Mouse (Mus musculus) heart, adult 8-10 months (tissue): ENCODE data around the gene Kbtbd13. TPM values are rescaled to one million over a fixed set of nuclear protein-coding genes. Genes with fewer than 3 reads are reported as not detected.
A peak's percentile ranks its signal among the peaks of the same experiment; 100 is the strongest.

Source experiments
- DNase-seq: peaks from one replicate; pipeline ENCODE4 v3.0.0; 2022; ENCODE audit warnings: low spot score
- total RNA-seq, 4 experiments: library from RNA; stranded (reverse); gene quantifications; 2 replicates each; pipeline ENCODE4 v1.2.4; 2022

Gene Kbtbd13
- 1 to 10 TPM; 2.4 to 3.6 (median 3.1) TPM for total RNA-seq

- peak; percentile 48 for DNase-seq
Observed at GRCm38 (mm10) chr9:65391613-65391964, at the start of gene Kbtbd13. TSS of gene Kbtbd13 (minus strand) at chr9:65391652.

- DNase-seq = peak; percentile 91
Observed at GRCm38 (mm10) chr9:65435671-65436301, 44.3 kb upstream of the Kbtbd13 start, which contains the start of gene Mtfmt. TSS of gene Mtfmt (plus strand) at chr9:65435782.

- DNase-seq = no peak
Observed at GRCm38 (mm10) chr9:65435211-65435610, 43.8 kb upstream of the Kbtbd13 start.

- DNase-seq = no peak
Observed at GRCm38 (mm10) chr9:65434140-65434539, 42.7 kb upstream of the Kbtbd13 start.

GRCm38 (mm10) chr9:65432236-65432635 is 40.8 kb upstream of the Kbtbd13 start:
- peak; percentile 83 for DNase-seq

GRCm38 (mm10) chr9:65430921-65431320 is 39.5 kb upstream of the Kbtbd13 start:
- no peak for DNase-seq

GRCm38 (mm10) chr9:65430401-65430800 is 38.9 kb upstream of the Kbtbd13 start:
- no peak for DNase-seq

- DNase-seq = no peak
Observed at GRCm38 (mm10) chr9:65428003-65428402, 36.6 kb upstream of the Kbtbd13 start.

GRCm38 (mm10) chr9:65427511-65427910 is 36.1 kb upstream of the Kbtbd13 start:
- no peak for DNase-seq

GRCm38 (mm10) chr9:65424393-65424792 is 32.9 kb upstream of the Kbtbd13 start:
- DNase-seq = no peak

GRCm38 (mm10) chr9:65422760-65423501 is 31.5 kb upstream of the Kbtbd13 start, which contains the start of gene Slc51b:
TSS of gene Slc51b (minus strand) at chr9:65422955.
- no peak for DNase-seq

GRCm38 (mm10) chr9:65419633-65420032 is 28.2 kb upstream of the Kbtbd13 start:
- DNase-seq = no peak

- DNase-seq = no peak
Observed at GRCm38 (mm10) chr9:65417738-65418137, 26.3 kb upstream of the Kbtbd13 start.

- DNase-seq = no peak
Observed at GRCm38 (mm10) chr9:65411326-65411725, 19.9 kb upstream of the Kbtbd13 start.

- DNase-seq = no peak
Observed at GRCm38 (mm10) chr9:65410378-65410777, 18.9 kb upstream of the Kbtbd13 start.

GRCm38 (mm10) chr9:65408871-65409295 is 17.4 kb upstream of the Kbtbd13 start:
- no peak for DNase-seq

GRCm38 (mm10) chr9:65407861-65408260 is 16.4 kb upstream of the Kbtbd13 start:
- no peak for DNase-seq

GRCm38 (mm10) chr9:65407327-65407726 is 15.9 kb upstream of the Kbtbd13 start:
- no peak for DNase-seq

GRCm38 (mm10) chr9:65405184-65405449 is 13.7 kb upstream of the Kbtbd13 start:
- no peak for DNase-seq

GRCm38 (mm10) chr9:65404331-65405183 is 13.1 kb upstream of the Kbtbd13 start:
- DNase-seq = peak; percentile 79

- DNase-seq = no peak
Observed at GRCm38 (mm10) chr9:65399934-65400333, 8.5 kb upstream of the Kbtbd13 start.

GRCm38 (mm10) chr9:65398279-65398678 is 6.8 kb upstream of the Kbtbd13 start, which contains the start of gene Rasl12:
TSS of gene Rasl12 (plus strand) at chr9:65398506.
- peak; percentile 74 for DNase-seq
